Mouse (Mus musculus): ENCODE measurements around the gene Hmcn1.
A peak's percentile ranks its signal among the peaks of the same experiment; 100 is the strongest.

Gene Hmcn1

GRCm38 (mm10) chr1:150993162-150994064 is at the start of gene Hmcn1:
TSS of gene Hmcn1 (minus strand) at chr1:150993435.
- peak; percentile 64 for DNase-seq (ENCODE audit: low spot score)

GRCm38 (mm10) chr1:151040945-151041649 is 47.9 kb upstream of the Hmcn1 start:
- peak; percentile 64 for DNase-seq (ENCODE audit: low spot score)

GRCm38 (mm10) chr1:151040290-151040689 is 47.1 kb upstream of the Hmcn1 start:
- no peak for DNase-seq (ENCODE audit: low spot score)

GRCm38 (mm10) chr1:151039189-151039588 is 46.0 kb upstream of the Hmcn1 start:
- DNase-seq (ENCODE audit: low spot score): no peak

- no peak for DNase-seq (ENCODE audit: low spot score)
These were observed 45.3 kb upstream of the Hmcn1 start for GRCm38 (mm10) chr1:151038566-151038965.

GRCm38 (mm10) chr1:151036405-151036985 is 43.3 kb upstream of the Hmcn1 start:
- no peak for DNase-seq (ENCODE audit: low spot score)

GRCm38 (mm10) chr1:151035766-151036165 is 42.5 kb upstream of the Hmcn1 start:
- no peak for DNase-seq (ENCODE audit: low spot score)

- peak; percentile 68 for DNase-seq (ENCODE audit: low spot score)
These were observed 41.9 kb upstream of the Hmcn1 start for GRCm38 (mm10) chr1:151034993-151035592.

- DNase-seq (ENCODE audit: low spot score): no peak
These were observed 40.1 kb upstream of the Hmcn1 start for GRCm38 (mm10) chr1:151033291-151033690.

- no peak for DNase-seq (ENCODE audit: low spot score)
These were observed 38.3 kb upstream of the Hmcn1 start for GRCm38 (mm10) chr1:151031581-151031980.

GRCm38 (mm10) chr1:151031086-151031485 is 37.9 kb upstream of the Hmcn1 start:
- no peak for DNase-seq (ENCODE audit: low spot score)

- DNase-seq (ENCODE audit: low spot score): peak; percentile 73
These were observed 32.0 kb upstream of the Hmcn1 start for GRCm38 (mm10) chr1:151025049-151025773.

GRCm38 (mm10) chr1:151019273-151019890 is 26.1 kb upstream of the Hmcn1 start:
- DNase-seq (ENCODE audit: low spot score): no peak

- peak; percentile 76 for DNase-seq (ENCODE audit: low spot score)
These were observed 17.8 kb upstream of the Hmcn1 start for GRCm38 (mm10) chr1:151011056-151011455.

- peak; percentile 77 for DNase-seq (ENCODE audit: low spot score)
These were observed 16.0 kb upstream of the Hmcn1 start for GRCm38 (mm10) chr1:151009115-151009797.

GRCm38 (mm10) chr1:151007747-151008146 is 14.5 kb upstream of the Hmcn1 start:
- no peak for DNase-seq (ENCODE audit: low spot score)

GRCm38 (mm10) chr1:151004007-151004406 is 10.8 kb upstream of the Hmcn1 start:
- DNase-seq (ENCODE audit: low spot score): no peak

- no peak for DNase-seq (ENCODE audit: low spot score)
These were observed 8.7 kb upstream of the Hmcn1 start for GRCm38 (mm10) chr1:151001868-151002428.

GRCm38 (mm10) chr1:151000714-151001113 is 7.5 kb upstream of the Hmcn1 start:
- no peak for DNase-seq (ENCODE audit: low spot score)

- DNase-seq (ENCODE audit: low spot score): no peak
These were observed 1.4 kb upstream of the Hmcn1 start for GRCm38 (mm10) chr1:150994612-150995011.

All from lung, postnatal 25 days (tissue).